Mouse (Mus musculus): Measurements from ENCODE around the gene Hdac7. TPM values are rescaled to one million over a fixed set of nuclear protein-coding genes. Genes with fewer than 3 reads are reported as not detected.

Hdac7 gene
- polyA plus RNA-seq, 1 experiment from 2014 or later, result 7.8 TPM

- no peak for TF ChIP-seq CTCF (IDR thresholded peaks at IDR 0.05; ENCODE audit: low read depth)
- no peaks in the 10 kb centered on the region for H3K27me3 ChIP-seq (replicated peaks; ENCODE audit: control insufficient read depth, insufficient read depth, low read length)
- peaks cover 24% of the 10 kb centered on the region for H3K36me3 ChIP-seq (ENCODE audit: control insufficient read depth, insufficient read depth)
- no peaks in the 10 kb centered on the region for H3K4me1 ChIP-seq (replicated peaks; ENCODE audit: control insufficient read depth, insufficient read depth, low read length)
- WGBS, result 91% methylated on average over 11 of the region's 11 CpGs
- no peak for ATAC-seq
- no peaks in the 10 kb centered on the region for H3K9me3 ChIP-seq (ENCODE audit: control insufficient read depth)
- H3K4me3 ChIP-seq (ENCODE audit: low read depth, low read length), result no peak overlapping the region
- no peak overlapping the region for H3K4me2 ChIP-seq (replicated peaks; ENCODE audit: low read depth)
- no peak overlapping the region for H3K9ac ChIP-seq (ENCODE audit: low read depth, low read length)
- H3K27ac ChIP-seq (ENCODE audit: low read depth, low read length), result no peak overlapping the region
These were observed 53.1 kb downstream of the Hdac7 start for GRCm38 (mm10) chr15:97791126-97791700.

- Histone ChIP-seq H3K4me3 (ENCODE audit: low read depth, low read length) (no peak overlapping the region), H3K27me3 (replicated peaks; ENCODE audit: control insufficient read depth, insufficient read depth, low read length) (no peaks in the 10 kb centered on the region), H3K9ac (ENCODE audit: low read depth, low read length) (no peak overlapping the region), H3K9me3 (ENCODE audit: control insufficient read depth) (no peaks in the 10 kb centered on the region), H3K36me3 (ENCODE audit: control insufficient read depth, insufficient read depth) (peaks cover 13% of the 10 kb centered on the region; the same call in 1 of the 2 replicates), H3K4me2 (replicated peaks; ENCODE audit: low read depth) (no peak overlapping the region), H3K27ac (ENCODE audit: low read depth, low read length) (no peak overlapping the region), H3K4me1 (replicated peaks; ENCODE audit: control insufficient read depth, insufficient read depth, low read length) (no peaks in the 10 kb centered on the region)
- peak; percentile 89 for TF ChIP-seq CTCF (IDR thresholded peaks at IDR 0.05; ENCODE audit: low read depth)
- no peak for ATAC-seq
- 57% methylated on average over 20 of the region's 20 CpGs for WGBS
These were observed 54.4 kb downstream of the Hdac7 start for GRCm38 (mm10) chr15:97789761-97790505.

GRCm38 (mm10) chr15:97788821-97789220 lies 55.5 kb downstream of the Hdac7 start:
- no peak overlapping the region for H3K27ac ChIP-seq (ENCODE audit: low read depth, low read length)

GRCm38 (mm10) chr15:97787799-97788667 lies 56.3 kb downstream of the Hdac7 start:
- 74% methylated on average over 19 of the region's 19 CpGs for WGBS
- Histone ChIP-seq H3K27ac (ENCODE audit: low read depth, low read length) (no peak overlapping the region), H3K4me2 (replicated peaks; ENCODE audit: low read depth) (no peak overlapping the region)

More at GRCm38 (mm10) chr15:97788821-97789220, 55.5 kb downstream of the Hdac7 start:
- no peak for TF ChIP-seq CTCF (IDR thresholded peaks at IDR 0.05; ENCODE audit: low read depth)
- Histone ChIP-seq H3K36me3 (ENCODE audit: control insufficient read depth, insufficient read depth) (peaks cover 7% of the 10 kb centered on the region; the same call in 1 of the 2 replicates), H3K4me3 (ENCODE audit: low read depth, low read length) (no peak overlapping the region), H3K27me3 (replicated peaks; ENCODE audit: control insufficient read depth, insufficient read depth, low read length) (no peaks in the 10 kb centered on the region), H3K4me1 (replicated peaks; ENCODE audit: control insufficient read depth, insufficient read depth, low read length) (no peaks in the 10 kb centered on the region), H3K9me3 (ENCODE audit: control insufficient read depth) (no peaks in the 10 kb centered on the region), H3K9ac (ENCODE audit: low read depth, low read length) (no peak overlapping the region), H3K4me2 (replicated peaks; ENCODE audit: low read depth) (no peak overlapping the region)
- 53% methylated on average over 6 of the region's 6 CpGs for WGBS
- no peak for ATAC-seq

GRCm38 (mm10) chr15:97787148-97787798 lies 57.0 kb downstream of the Hdac7 start:
- WGBS, result 75% methylated on average over 7 of the region's 7 CpGs
- no peak overlapping the region for H3K4me2 ChIP-seq (replicated peaks; ENCODE audit: low read depth)
- H3K4me3 ChIP-seq (ENCODE audit: low read depth, low read length), result no peak overlapping the region

More at GRCm38 (mm10) chr15:97787799-97788667, 56.3 kb downstream of the Hdac7 start:
- no peak for TF ChIP-seq CTCF (IDR thresholded peaks at IDR 0.05; ENCODE audit: low read depth)
- H3K9me3 ChIP-seq (ENCODE audit: control insufficient read depth), result no peaks in the 10 kb centered on the region
- H3K36me3 ChIP-seq (ENCODE audit: control insufficient read depth, insufficient read depth), result 0 out of 2 replicates have a peak, but pooled peaks cover 4% of the 10 kb centered on the region
- no peak overlapping the region for H3K4me3 ChIP-seq (ENCODE audit: low read depth, low read length)
- no peaks in the 10 kb centered on the region for H3K27me3 ChIP-seq (replicated peaks; ENCODE audit: control insufficient read depth, insufficient read depth, low read length)
- no peaks in the 10 kb centered on the region for H3K4me1 ChIP-seq (replicated peaks; ENCODE audit: control insufficient read depth, insufficient read depth, low read length)
- no peak overlapping the region for H3K9ac ChIP-seq (ENCODE audit: low read depth, low read length)
- ATAC-seq, result no peak

More at GRCm38 (mm10) chr15:97787148-97787798, 57.0 kb downstream of the Hdac7 start:
- Histone ChIP-seq H3K9ac (ENCODE audit: low read depth, low read length) (no peak overlapping the region), H3K4me1 (replicated peaks; ENCODE audit: control insufficient read depth, insufficient read depth, low read length) (no peaks in the 10 kb centered on the region), H3K27me3 (replicated peaks; ENCODE audit: control insufficient read depth, insufficient read depth, low read length) (no peaks in the 10 kb centered on the region), H3K9me3 (ENCODE audit: control insufficient read depth) (no peaks in the 10 kb centered on the region), H3K36me3 (ENCODE audit: control insufficient read depth, insufficient read depth) (no peaks in the 10 kb centered on the region), H3K27ac (ENCODE audit: low read depth, low read length) (no peak overlapping the region)
- no peak for TF ChIP-seq CTCF (IDR thresholded peaks at IDR 0.05; ENCODE audit: low read depth)
- ATAC-seq, result no peak
